Mouse (Mus musculus): ENCODE data around the gene M1ap. TPM values are rescaled to one million over a fixed set of nuclear protein-coding genes. Genes with fewer than 3 reads are reported as not detected.

Gene M1ap
- polyA plus RNA-seq, 1 experiment from 2014 or later = 0.25 TPM

DNA sequence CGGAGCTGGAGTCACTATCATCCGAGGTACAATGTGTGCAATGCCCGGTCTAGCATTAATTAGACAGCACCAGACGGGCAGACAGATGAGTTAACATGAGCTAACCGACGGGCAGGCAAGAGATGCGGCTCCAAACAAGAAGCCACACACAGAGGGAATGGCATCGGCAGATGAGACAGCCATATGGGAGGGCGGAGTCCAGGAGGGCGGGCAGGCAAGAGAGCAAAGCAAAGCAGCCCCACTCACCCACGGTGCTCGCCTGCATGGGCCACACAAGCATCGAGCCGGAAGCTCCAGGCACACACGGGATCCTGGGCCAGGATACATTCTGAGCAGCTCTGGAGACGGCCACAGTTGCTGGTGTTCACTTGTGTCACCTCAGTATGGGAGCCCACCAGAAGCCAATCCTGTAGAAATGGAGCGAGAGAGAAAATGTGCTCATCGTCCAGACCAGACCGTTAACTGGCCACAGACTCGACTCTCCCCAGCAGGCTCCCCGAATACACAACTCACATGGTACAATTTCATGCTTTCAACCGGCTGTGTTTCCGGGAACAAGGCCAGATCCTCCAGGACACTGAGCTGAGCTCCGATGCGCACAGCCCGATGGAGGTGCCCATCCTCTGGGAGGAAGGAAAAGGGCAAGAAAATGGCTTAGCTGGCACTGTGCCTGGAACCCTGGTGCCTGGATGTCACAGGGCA is 29.5 kb upstream of the M1ap start:
- Histone ChIP-seq H3K9ac (no peak overlapping the region), H3K27ac (no peak overlapping the region), H3K4me3 (no peak overlapping the region), H3K36me3 (no peaks in the 10 kb centered on the region), H3K4me2 (no peak overlapping the region; the same call in 1 of the 2 replicates), H3K27me3 (no peaks in the 10 kb centered on the region), H3K4me1 (peaks cover 2% of the 10 kb centered on the region; the same call in 1 of the 2 replicates), H3K9me3 (no peaks in the 10 kb centered on the region)
- no peak for ATAC-seq (ENCODE audit: insufficient number of reproducible peaks, insufficient read depth, low FRiP score, low TSS enrichment, low read depth)
- 71% methylated on average over 26 of the region's 26 CpGs for WGBS

DNA sequence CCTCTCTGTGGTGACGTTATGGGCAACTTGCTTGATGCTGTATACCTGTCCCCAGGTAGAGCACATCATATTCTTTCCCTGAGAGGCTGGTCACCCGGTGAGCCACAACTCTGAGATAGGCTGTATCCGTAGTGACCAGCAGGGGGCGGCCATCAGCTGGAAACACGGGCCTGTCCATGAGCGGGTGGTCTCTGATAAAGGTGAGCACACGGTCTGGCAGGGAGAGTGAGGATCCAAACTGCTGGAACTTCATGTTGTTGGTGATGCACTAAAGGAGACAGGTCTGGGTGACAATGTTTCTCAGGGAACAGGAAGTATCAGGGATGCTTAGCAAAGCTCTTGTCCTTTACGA is 28.9 kb upstream of the M1ap start:
- no peak overlapping the region for H3K27ac ChIP-seq
- H3K36me3 ChIP-seq = no peaks in the 10 kb centered on the region
- H3K4me2 ChIP-seq = no peak overlapping the region; the same call in 1 of the 2 replicates
- H3K4me1 ChIP-seq = peaks cover 2% of the 10 kb centered on the region; the same call in 1 of the 2 replicates
- H3K9ac ChIP-seq = no peak overlapping the region
- 13% methylated on average over 8 of the region's 8 CpGs for WGBS
- H3K4me3 ChIP-seq = no peak overlapping the region
- H3K27me3 ChIP-seq = no peaks in the 10 kb centered on the region
- no peak for ATAC-seq (ENCODE audit: insufficient number of reproducible peaks, insufficient read depth, low FRiP score, low TSS enrichment, low read depth)
- H3K9me3 ChIP-seq = no peaks in the 10 kb centered on the region

DNA sequence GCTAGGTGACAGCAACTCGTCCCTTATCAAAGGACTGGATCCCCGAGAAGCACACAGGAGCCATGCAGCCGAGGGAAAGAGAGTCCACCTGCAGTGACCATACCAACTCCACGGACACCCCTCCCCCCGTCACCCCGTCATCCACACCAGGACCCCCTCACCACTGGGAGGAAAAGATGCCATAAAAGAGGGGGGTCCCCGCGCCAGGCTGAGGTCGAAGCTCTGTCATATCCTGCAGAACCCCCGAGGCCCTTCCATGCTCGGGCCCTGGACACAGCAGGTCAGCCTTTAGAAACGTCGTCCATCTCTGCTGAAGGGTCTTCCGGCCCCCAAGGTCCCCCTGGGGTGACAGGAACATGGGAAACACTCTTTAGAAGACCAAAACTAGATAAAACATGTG is 28.3 kb upstream of the M1ap start:
- no peak for ATAC-seq (ENCODE audit: insufficient number of reproducible peaks, insufficient read depth, low FRiP score, low TSS enrichment, low read depth)

DNA sequence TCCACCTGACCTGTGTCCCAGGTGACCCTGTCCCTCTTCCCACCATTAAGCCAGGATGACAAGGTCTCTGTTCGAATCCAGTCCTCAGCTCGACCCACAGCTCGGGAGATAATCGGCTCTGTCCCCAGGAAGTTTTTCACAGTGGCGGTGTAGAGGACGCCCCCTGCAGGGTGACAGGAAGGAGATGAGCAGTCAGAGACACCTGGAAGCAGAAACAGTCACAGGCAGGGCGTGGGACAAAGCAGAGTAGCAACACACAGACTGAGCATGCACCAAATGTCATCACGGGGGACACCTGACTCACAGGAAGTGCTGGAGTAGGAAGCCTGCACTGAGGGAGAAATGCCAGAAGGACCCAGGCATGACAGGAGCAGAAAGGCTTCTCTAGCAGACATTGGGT is 27.2 kb upstream of the M1ap start:
- H3K36me3 ChIP-seq = no peaks in the 10 kb centered on the region
- no peak overlapping the region for H3K4me3 ChIP-seq
- H3K27ac ChIP-seq = no peak overlapping the region
- H3K27me3 ChIP-seq = no peaks in the 10 kb centered on the region
- no peaks in the 10 kb centered on the region; the same call in 1 of the 2 replicates for H3K9me3 ChIP-seq
- peaks cover 2% of the 10 kb centered on the region; the same call in 1 of the 2 replicates for H3K4me1 ChIP-seq
- WGBS = 60% methylated on average over 8 of the region's 8 CpGs
- no peak overlapping the region for H3K9ac ChIP-seq
- H3K4me2 ChIP-seq = no peak overlapping the region
- ATAC-seq (ENCODE audit: insufficient number of reproducible peaks, insufficient read depth, low FRiP score, low TSS enrichment, low read depth) = no peak

More for the DNA sequence above, 28.3 kb upstream of the M1ap start:
- H3K4me1 ChIP-seq = peaks cover 2% of the 10 kb centered on the region; the same call in 1 of the 2 replicates
- no peak overlapping the region for H3K27ac ChIP-seq
- H3K9ac ChIP-seq = no peak overlapping the region
- no peak overlapping the region for H3K4me3 ChIP-seq
- 89% methylated on average over 14 of the region's 14 CpGs for WGBS
- H3K27me3 ChIP-seq = no peaks in the 10 kb centered on the region
- no peak overlapping the region for H3K4me2 ChIP-seq
- H3K9me3 ChIP-seq = no peaks in the 10 kb centered on the region
- no peaks in the 10 kb centered on the region for H3K36me3 ChIP-seq

DNA sequence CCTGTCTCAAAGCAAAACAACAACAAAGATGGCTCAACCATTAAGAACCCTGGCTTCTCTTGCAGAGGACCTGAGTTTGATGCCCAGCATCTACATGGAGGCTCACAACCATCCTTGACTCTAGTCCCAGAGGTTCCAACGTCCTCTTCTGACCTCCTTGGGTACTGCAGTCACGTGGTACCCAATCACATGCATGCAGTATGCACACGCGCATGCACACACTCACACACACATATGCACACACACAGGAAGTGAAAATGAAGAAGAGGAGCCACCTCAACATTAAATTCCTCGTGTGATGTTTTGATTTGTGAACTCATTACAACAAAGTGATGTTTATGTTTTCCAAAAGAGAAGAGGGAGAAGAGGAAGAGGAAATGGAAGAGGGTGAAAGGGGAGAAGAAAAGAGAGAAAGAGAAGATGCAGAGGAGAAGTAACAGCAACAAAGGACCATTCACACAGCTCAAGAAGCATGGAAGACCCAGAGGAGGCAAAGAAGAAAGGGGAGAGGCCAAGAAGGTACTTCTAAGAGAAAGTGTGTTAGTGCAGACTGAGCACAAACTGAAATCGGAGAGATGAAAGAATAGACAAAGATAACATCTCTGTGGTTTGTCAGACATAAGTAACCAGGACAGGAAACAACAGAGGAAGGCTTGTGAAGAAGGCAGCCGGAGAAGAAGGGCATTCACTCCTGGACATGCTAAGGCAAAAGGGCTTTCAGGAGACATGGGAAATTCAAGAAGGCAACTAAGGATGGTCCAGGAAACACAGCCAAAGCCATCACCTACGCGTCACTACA is 25.1 kb upstream of the M1ap start:
- no peak for ATAC-seq (ENCODE audit: insufficient number of reproducible peaks, insufficient read depth, low FRiP score, low TSS enrichment, low read depth)
- no peaks in the 10 kb centered on the region; the same call in 1 of the 2 replicates for H3K9me3 ChIP-seq
- no peaks in the 10 kb centered on the region for H3K36me3 ChIP-seq
- H3K27ac ChIP-seq = no peak overlapping the region
- H3K27me3 ChIP-seq = no peaks in the 10 kb centered on the region
- no peak overlapping the region for H3K4me2 ChIP-seq
- H3K9ac ChIP-seq = no peak overlapping the region
- no peak overlapping the region for H3K4me3 ChIP-seq
- H3K4me1 ChIP-seq = peaks cover 2% of the 10 kb centered on the region; the same call in 1 of the 2 replicates
- 64% methylated on average over 9 of the region's 9 CpGs for WGBS

DNA sequence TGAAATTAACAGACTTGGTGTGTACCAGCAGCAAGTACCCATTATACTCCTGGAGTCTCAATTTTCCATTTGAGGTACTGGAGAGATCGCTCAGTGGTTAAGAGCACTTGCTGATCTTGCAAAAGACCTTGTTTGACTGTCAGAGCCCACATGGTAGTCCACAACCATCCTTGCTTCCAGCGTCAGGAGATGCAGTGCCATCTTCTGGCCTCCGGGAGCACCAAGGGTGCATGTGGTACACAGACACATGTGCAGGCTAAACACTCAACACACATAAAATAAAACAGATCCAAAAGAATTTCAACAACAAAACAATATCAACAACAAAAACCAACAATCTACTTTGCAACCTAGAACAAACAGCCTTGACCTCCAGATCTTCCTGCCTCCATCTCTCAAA is 21.7 kb upstream of the M1ap start:
- WGBS = 55% methylated on average over 3 of the region's 3 CpGs
- Histone ChIP-seq H3K4me2 (no peak overlapping the region), H3K9me3 (no peaks in the 10 kb centered on the region; the same call in 1 of the 2 replicates), H3K4me1 (no peaks in the 10 kb centered on the region), H3K27ac (no peak overlapping the region), H3K9ac (no peak overlapping the region), H3K4me3 (no peak overlapping the region), H3K27me3 (no peaks in the 10 kb centered on the region), H3K36me3 (no peaks in the 10 kb centered on the region)
- ATAC-seq (ENCODE audit: insufficient number of reproducible peaks, insufficient read depth, low FRiP score, low TSS enrichment, low read depth) = no peak

DNA sequence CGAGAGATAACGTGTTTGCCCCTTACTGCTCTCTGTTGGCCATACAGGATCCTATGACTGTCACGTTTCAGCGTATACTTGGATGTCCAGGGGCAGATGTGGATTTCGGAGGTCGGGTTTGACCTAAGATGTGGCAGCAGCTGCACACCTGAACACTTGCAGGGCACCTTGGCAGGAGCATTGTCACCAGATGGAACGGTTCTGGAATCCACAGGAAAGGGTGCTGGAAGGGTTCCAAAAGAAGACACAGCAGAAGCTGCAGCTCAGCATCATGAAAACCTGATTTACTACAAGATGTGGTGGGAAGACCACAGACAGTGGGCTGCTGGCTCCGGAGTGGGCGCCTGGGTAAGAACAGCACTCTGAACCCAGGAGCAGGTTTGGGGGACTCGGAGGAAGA is 20.6 kb upstream of the M1ap start:
- no peaks in the 10 kb centered on the region for H3K36me3 ChIP-seq
- WGBS = 81% methylated on average over 10 of the region's 10 CpGs
- ATAC-seq (ENCODE audit: insufficient number of reproducible peaks, insufficient read depth, low FRiP score, low TSS enrichment, low read depth) = no peak

DNA sequence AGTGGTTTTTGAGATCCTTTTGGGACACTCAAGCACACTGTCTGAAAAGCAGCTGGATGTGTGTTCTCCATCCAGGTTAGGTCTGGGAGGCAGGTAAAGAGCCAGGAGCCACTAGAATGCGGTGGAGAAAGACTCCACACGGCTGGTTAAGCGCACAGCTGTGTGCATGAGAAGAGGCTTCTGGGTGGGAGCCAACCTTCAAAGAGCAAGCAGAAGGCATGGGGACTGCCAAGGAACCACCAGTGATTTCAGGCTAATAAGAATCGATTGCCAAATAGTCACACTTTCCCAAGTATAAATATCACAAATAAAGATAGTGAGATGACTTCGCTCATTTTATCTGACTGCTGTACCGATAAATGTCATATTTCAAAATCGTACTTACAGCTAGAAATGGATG is 20.2 kb upstream of the M1ap start:
- H3K9ac ChIP-seq = no peak overlapping the region
- no peaks in the 10 kb centered on the region; the same call in 1 of the 2 replicates for H3K9me3 ChIP-seq
- H3K27me3 ChIP-seq = 0 out of 2 replicates have a peak, but pooled peaks cover 6% of the 10 kb centered on the region
- no peak overlapping the region for H3K27ac ChIP-seq
- no peak overlapping the region for H3K4me3 ChIP-seq
- H3K4me2 ChIP-seq = no peak overlapping the region
- no peaks in the 10 kb centered on the region for H3K4me1 ChIP-seq
- 86% methylated on average over 7 of the region's 7 CpGs for WGBS
- no peaks in the 10 kb centered on the region for H3K36me3 ChIP-seq
- no peak for ATAC-seq (ENCODE audit: insufficient number of reproducible peaks, insufficient read depth, low FRiP score, low TSS enrichment, low read depth)

More for the DNA sequence above, 20.6 kb upstream of the M1ap start:
- H3K4me2 ChIP-seq = no peak overlapping the region
- H3K27me3 ChIP-seq = 0 out of 2 replicates have a peak, but pooled peaks cover 6% of the 10 kb centered on the region
- H3K4me1 ChIP-seq = no peaks in the 10 kb centered on the region
- no peaks in the 10 kb centered on the region; the same call in 1 of the 2 replicates for H3K9me3 ChIP-seq
- no peak overlapping the region for H3K9ac ChIP-seq
- no peak overlapping the region for H3K27ac ChIP-seq
- no peak overlapping the region for H3K4me3 ChIP-seq

DNA sequence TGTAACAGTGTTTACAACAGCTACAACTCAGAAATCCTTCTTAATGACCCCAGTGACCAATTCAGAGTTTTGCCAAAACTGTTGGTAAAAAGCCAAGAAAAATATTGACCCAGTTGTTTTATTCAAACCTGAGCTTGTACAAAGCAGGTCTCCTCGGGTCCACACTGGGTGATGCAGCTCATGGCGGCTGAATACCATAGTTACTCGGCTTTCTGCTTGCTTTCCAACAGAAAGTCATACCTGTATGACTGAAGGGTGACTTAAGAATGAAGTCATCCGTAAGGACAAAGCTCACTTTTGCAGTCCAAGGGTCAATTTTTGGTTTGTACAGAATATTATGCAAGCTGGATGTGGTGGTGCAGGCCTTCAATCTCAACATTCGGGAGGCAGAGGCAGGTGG is 19.1 kb upstream of the M1ap start:
- H3K4me2 ChIP-seq = no peak overlapping the region
- no peaks in the 10 kb centered on the region for H3K36me3 ChIP-seq
- ATAC-seq (ENCODE audit: insufficient number of reproducible peaks, insufficient read depth, low FRiP score, low TSS enrichment, low read depth) = no peak
- H3K27ac ChIP-seq = no peak overlapping the region
- WGBS = 85% methylated on average over 5 of the region's 5 CpGs
- no peak overlapping the region for H3K9ac ChIP-seq
- H3K27me3 ChIP-seq = 0 out of 2 replicates have a peak, but pooled peaks cover 6% of the 10 kb centered on the region
- no peaks in the 10 kb centered on the region for H3K4me1 ChIP-seq
- no peak overlapping the region for H3K4me3 ChIP-seq
- no peaks in the 10 kb centered on the region; the same call in 1 of the 2 replicates for H3K9me3 ChIP-seq

DNA sequence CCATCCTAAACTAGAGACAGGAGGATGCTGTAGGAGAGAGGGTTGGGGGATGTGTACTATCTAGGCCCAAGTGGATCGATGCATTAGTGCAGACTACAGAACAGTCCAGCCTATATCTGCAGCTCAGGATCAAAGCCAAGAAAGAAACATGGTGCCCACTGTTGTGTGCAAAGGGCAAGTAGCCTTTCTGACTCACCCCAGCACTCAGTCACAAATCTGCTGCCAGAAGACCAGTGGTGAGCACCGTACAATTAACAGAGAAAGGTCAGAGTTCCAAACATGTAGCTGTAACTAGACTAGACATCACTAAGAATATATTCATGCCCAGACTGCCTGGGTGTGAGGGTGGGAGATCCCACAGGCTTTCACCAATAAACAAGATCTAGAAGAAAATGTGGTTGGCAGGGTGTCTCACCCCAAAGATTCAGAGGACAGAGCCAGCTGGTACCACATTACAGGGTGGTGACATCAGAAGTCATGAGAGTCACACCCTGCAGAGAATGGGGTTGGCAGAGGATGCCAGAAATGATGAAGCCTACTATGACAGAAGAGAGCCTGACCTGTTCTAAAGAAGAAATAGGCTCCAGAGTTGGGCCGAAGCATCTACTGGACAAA is 12.0 kb upstream of the M1ap start:
- Histone ChIP-seq H3K27me3 (peaks cover 26% of the 10 kb centered on the region), H3K4me2 (no peak overlapping the region), H3K4me3 (no peak overlapping the region), H3K27ac (no peak overlapping the region), H3K9ac (no peak overlapping the region), H3K4me1 (peaks cover 11% of the 10 kb centered on the region), H3K9me3 (no peaks in the 10 kb centered on the region), H3K36me3 (no peaks in the 10 kb centered on the region)
- no peak for ATAC-seq (ENCODE audit: insufficient number of reproducible peaks, insufficient read depth, low FRiP score, low TSS enrichment, low read depth)
- 87% methylated on average over 3 of the region's 3 CpGs for WGBS

DNA sequence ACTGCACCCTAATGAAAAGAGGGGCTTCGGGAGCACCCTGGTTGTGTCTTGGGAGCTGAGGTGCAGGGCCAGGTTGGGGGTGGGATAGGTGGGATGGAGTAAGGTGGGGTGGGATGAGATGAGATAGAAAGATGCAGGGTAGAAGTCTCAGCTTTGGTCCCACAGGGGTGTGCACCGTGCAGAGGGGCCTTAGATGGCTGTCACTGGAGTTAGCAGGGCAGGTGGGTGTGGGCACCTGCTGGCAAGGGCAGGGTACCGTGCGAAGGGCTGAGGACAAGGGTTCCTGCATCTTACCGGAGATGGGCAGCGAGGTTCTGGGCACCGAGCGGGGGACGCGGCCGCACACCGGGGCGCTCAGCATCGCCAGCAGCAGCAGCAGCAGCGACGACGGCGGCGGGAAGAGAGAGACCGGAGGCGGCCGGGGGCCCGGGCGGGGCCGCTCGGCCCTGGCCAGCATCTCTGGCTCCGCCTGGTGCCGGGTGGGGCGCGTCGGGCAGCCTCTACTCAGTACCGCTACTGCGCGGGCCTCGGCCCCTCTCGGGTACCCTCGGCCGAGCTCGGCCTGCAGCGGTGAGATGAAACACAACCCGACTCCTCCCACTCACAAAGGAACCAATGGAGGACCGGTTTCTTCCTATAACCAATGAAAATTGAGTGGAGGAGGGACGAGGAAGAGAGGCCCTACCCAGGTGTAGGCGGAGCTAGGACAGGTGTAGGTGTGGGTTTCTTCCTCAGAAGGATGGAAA is 7.4 kb upstream of the M1ap start, which contains the start of gene Sema4f:
Gene Sema4f, minus strand, starts transcription at position 603 of the 746 bp plus-strand sequence.
- Histone ChIP-seq H3K36me3 (no peaks in the 10 kb centered on the region), H3K9me3 (no peaks in the 10 kb centered on the region), H3K4me1 (peaks cover 5% of the 10 kb centered on the region; the same call in 1 of the 2 replicates), H3K27ac (no peak within 1 kb of the TSS), H3K9ac (peak within 1 kb of the TSS; percentile 80), H3K4me2 (peak within 1 kb of the TSS; percentile 87), H3K4me3 (peak within 1 kb of the TSS; percentile 59), H3K27me3 (peaks cover 29% of the 10 kb centered on the region)
- WGBS = 3% methylated on average over 38 of the region's 44 CpGs
- ATAC-seq (ENCODE audit: insufficient number of reproducible peaks, insufficient read depth, low FRiP score, low TSS enrichment, low read depth) = peak; percentile 94

Data from embryonic facial prominence, embryonic 13.5 days (tissue).